In the genomic region with DNA sequence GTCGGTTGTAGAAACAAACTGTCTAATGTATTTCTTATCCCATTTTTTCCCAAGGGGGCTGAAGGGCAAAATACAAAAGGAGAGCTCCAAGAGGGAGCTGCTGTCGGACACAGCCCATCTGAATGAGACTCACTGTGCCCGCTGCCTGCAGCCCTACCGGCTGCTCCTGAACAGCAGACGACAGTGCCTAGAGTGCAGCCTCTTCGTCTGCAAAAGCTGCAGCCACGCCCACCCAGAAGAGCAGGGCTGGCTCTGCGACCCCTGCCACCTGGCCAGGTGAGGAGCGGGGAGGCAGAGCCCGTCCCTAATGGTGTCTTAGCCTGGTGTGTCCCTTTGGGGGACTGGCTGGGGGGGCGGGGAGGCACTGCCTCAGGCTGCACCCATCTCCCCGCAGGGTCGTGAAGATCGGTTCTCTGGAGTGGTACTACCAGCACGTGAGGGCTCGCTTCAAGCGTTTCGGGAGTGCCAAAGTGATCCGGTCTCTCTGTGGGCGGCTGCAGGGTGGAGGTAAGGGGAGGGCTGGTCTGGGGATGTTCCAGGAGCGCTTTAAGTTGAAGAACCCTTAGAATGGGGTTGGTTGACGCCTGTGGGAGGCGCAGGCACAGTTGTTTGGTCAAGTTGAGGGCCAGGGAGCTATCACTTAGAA, we compare ENCODE assay signal across 10 mouse cellular contexts. TPM values are rescaled to one million over a fixed set of nuclear protein-coding genes. Genes with fewer than 3 reads are reported as not detected.
DNase-seq lines count a peak whose midpoint lies in the region; ATAC-seq and TF ChIP-seq lines count a peak whose summit lies in the region.
"Had no signal": no experiment of that assay in that cellular context is flagged by ENCODE, and none has a peak within 500 bp of the region (broad histone marks: within the 10 kb centered on the region; RNA-seq: fewer than 3 reads in every experiment).

No protein-coding gene starts in this region.

- no peak for TF ChIP-seq EP300 in lung, postnatal 0 days (IDR thresholded peaks at IDR 0.05)

- peak; percentile 4; the same call in 1 of the 2 replicates for TF ChIP-seq CTCF in lung, postnatal 0 days (IDR thresholded peaks at IDR 0.05)
- TF ChIP-seq CTCF in small intestine, adult 2 months (IDR thresholded peaks at IDR 0.05; ENCODE audit: extremely low read depth, insufficient read length, insufficient replicate concordance, low read depth, low read length), result no peak

- no peak overlapping the region for H3K9ac ChIP-seq in lung, postnatal 0 days (replicated peaks; ENCODE audit: low read depth)
- H3K9ac ChIP-seq in forebrain, embryonic 11.5 days (ENCODE audit: low read length), result 0 out of 2 replicates have a peak overlapping the region, but pooled peaks have one; percentile 20
- peak overlapping the region; percentile 25; the same call in 1 of the 2 replicates for H3K9ac ChIP-seq in limb, embryonic 14.5 days (ENCODE audit: low read depth, low read length, severe bottlenecking)

- ATAC-seq in lung, postnatal 0 days, result peak; percentile 56
- ATAC-seq in forebrain, embryonic 11.5 days (replicated peaks; ENCODE audit: low FRiP score), result no peak
- ATAC-seq in limb, embryonic 14.5 days (ENCODE audit: low FRiP score, low read depth), result no peak; the same call in 1 of the 2 replicates

- no peak for DNase-seq in lung, postnatal 0 days (ENCODE audit: low spot score)
- DNase-seq in lung, postnatal 25 days (ENCODE audit: low spot score), result no peak
- peak; percentile 61 for DNase-seq in forebrain, embryonic 11.5 days (ENCODE audit: low spot score)
- no peak for DNase-seq in limb, embryonic 14.5 days (ENCODE audit: low spot score)
- no peak for DNase-seq in urinary bladder, postnatal 36 days (ENCODE audit: low spot score in 2 of 2)
- no peak for DNase-seq in ovary, postnatal 14 days (ENCODE audit: low spot score)
- DNase-seq in gastrocnemius, postnatal 25 days, result no peak

- H3K27me3 ChIP-seq in lung, postnatal 0 days (replicated peaks; ENCODE audit: insufficient read depth, low read length), result no peaks in the 10 kb centered on the region
- H3K27me3 ChIP-seq in forebrain, embryonic 11.5 days (ENCODE audit: control insufficient read depth, insufficient read depth, low read length), result peaks cover 3% of the 10 kb centered on the region; the same call in 1 of the 2 replicates
- H3K27me3 ChIP-seq in limb, embryonic 14.5 days (ENCODE audit: control insufficient read depth, insufficient read depth, low read length), result 0 out of 2 replicates have a peak, but pooled peaks cover 5% of the 10 kb centered on the region
- H3K27me3 ChIP-seq in small intestine, adult 2 months (ENCODE audit: control insufficient read depth, insufficient read depth, low read length), result no peaks in the 10 kb centered on the region; the same call in 1 of the 2 replicates

- H3K4me3 ChIP-seq in lung, postnatal 0 days (ENCODE audit: low read depth, low read length), result no peak overlapping the region
- H3K4me3 ChIP-seq in forebrain, embryonic 11.5 days (ENCODE audit: low read depth, low read length), result peak overlapping the region; percentile 17; the same call in 1 of the 2 replicates
- H3K4me3 ChIP-seq in limb, embryonic 14.5 days (replicated peaks; ENCODE audit: low read length), result peak overlapping the region; percentile 27
- H3K4me3 ChIP-seq in small intestine, adult 2 months (ENCODE audit: low read depth, low read length), result 0 out of 2 replicates have a peak overlapping the region, but pooled peaks have one; percentile 1

- peak overlapping the region; percentile 43; the same call in 1 of the 2 replicates for H3K27ac ChIP-seq in lung, postnatal 0 days (ENCODE audit: low read length)
- no peak overlapping the region for H3K27ac ChIP-seq in forebrain, embryonic 11.5 days (ENCODE audit: low read depth, low read length)
- no peak overlapping the region for H3K27ac ChIP-seq in limb, embryonic 14.5 days (replicated peaks; ENCODE audit: low read depth, low read length)
- H3K27ac ChIP-seq in small intestine, adult 2 months (ENCODE audit: insufficient read depth, low read depth, low read length), result peak overlapping the region; percentile 56

- WGBS in lung, postnatal 0 days, result 2% methylated on average over 23 of the region's 23 CpGs
- 2% methylated on average over 23 of the region's 23 CpGs for WGBS in forebrain, embryonic 11.5 days
- 3% methylated on average over 23 of the region's 23 CpGs for WGBS in limb, embryonic 14.5 days
- 34% methylated on average over 23 of the region's 23 CpGs for WGBS in small intestine, adult 2 months

- no peaks in the 10 kb centered on the region for H3K9me3 ChIP-seq in lung, postnatal 0 days (ENCODE audit: low read length)
- no peaks in the 10 kb centered on the region for H3K9me3 ChIP-seq in forebrain, embryonic 11.5 days (ENCODE audit: control insufficient read depth, low read length)
- no peaks in the 10 kb centered on the region for H3K9me3 ChIP-seq in limb, embryonic 14.5 days (ENCODE audit: control insufficient read depth, low read length)

- no peak for TF ChIP-seq POLR2A in limb, embryonic 14.5 days (IDR thresholded peaks at IDR 0.05; ENCODE audit: borderline replicate concordance, extremely low read depth, insufficient read depth, insufficient read length)
- no peak for TF ChIP-seq POLR2A in small intestine, adult 2 months (IDR thresholded peaks at IDR 0.05; ENCODE audit: low read depth, low read length)

- H3K4me2 ChIP-seq in lung, postnatal 0 days (replicated peaks; ENCODE audit: low read depth, low read length), result peak overlapping the region; percentile 46
- peak overlapping the region; percentile 54 for H3K4me2 ChIP-seq in forebrain, embryonic 11.5 days (ENCODE audit: low read depth, low read length, severe bottlenecking)
- peak overlapping the region; percentile 82 for H3K4me2 ChIP-seq in limb, embryonic 14.5 days (replicated peaks; ENCODE audit: low read depth, low read length, severe bottlenecking)

- peaks cover 12% of the 10 kb centered on the region for H3K4me1 ChIP-seq in lung, postnatal 0 days (ENCODE audit: insufficient read depth, low read depth, low read length)
- H3K4me1 ChIP-seq in forebrain, embryonic 11.5 days (replicated peaks; ENCODE audit: control insufficient read depth, insufficient read depth, low read length), result peaks cover 5% of the 10 kb centered on the region; the same call in 1 of the 2 replicates
- peaks cover 16% of the 10 kb centered on the region for H3K4me1 ChIP-seq in limb, embryonic 14.5 days (ENCODE audit: control insufficient read depth, insufficient read depth, low read length)
- peaks cover 20% of the 10 kb centered on the region for H3K4me1 ChIP-seq in small intestine, adult 2 months (ENCODE audit: control insufficient read depth, insufficient read depth, insufficient read length, low read length)

- no peaks in the 10 kb centered on the region for H3K36me3 ChIP-seq in lung, postnatal 0 days (ENCODE audit: insufficient read depth, low read length)
- H3K36me3 ChIP-seq in forebrain, embryonic 11.5 days (ENCODE audit: control insufficient read depth, insufficient read depth, low read length), result no peaks in the 10 kb centered on the region
- H3K36me3 ChIP-seq in limb, embryonic 14.5 days (ENCODE audit: control insufficient read depth, insufficient read depth, low read length), result no peaks in the 10 kb centered on the region
- H3K36me3 ChIP-seq in small intestine, adult 2 months (ENCODE audit: control insufficient read depth, insufficient read depth, low read length), result peaks cover 16% of the 10 kb centered on the region

RNA-seq across cellular contexts. Expression of gene Mlph, which starts 13.2 kb away (rescaled TPM):
- 2.4 and 2.7 TPM in 2 replicates for polyA plus RNA-seq in lung, postnatal 0 days (2015; fragmentation: Nextera tagmentation; extraction: Ambion mirVana)
- polyA plus RNA-seq in forebrain, embryonic 11.5 days (2014; fragmentation: Nextera tagmentation; extraction: Ambion mirVana), result 0.13 and 0.23 TPM in 2 replicates
- 1.2 and 1.3 TPM in 2 replicates for polyA plus RNA-seq in limb, embryonic 14.5 days (2012; rRNA removed)
- polyA plus RNA-seq in limb, embryonic 14.5 days (2014; fragmentation: Nextera tagmentation; extraction: Ambion mirVana), result 0.32 and 1.5 TPM in 2 replicates
- 17.6 and 25.8 TPM in 2 replicates for polyA plus RNA-seq in small intestine, adult 2 months (2012; rRNA removed)
- under 1 TPM; 0.26 to 0.51 TPM for total RNA-seq in gastrocnemius, postnatal 25 days (2021)

RNA-seq across cellular contexts. Expression of gene Prlh, which starts 24.9 kb away (rescaled TPM):
- not detected in 2 replicates for polyA plus RNA-seq in lung, postnatal 0 days (2015; fragmentation: Nextera tagmentation; extraction: Ambion mirVana)
- not detected in 2 replicates for polyA plus RNA-seq in forebrain, embryonic 11.5 days (2014; fragmentation: Nextera tagmentation; extraction: Ambion mirVana)
- not detected in 2 replicates for polyA plus RNA-seq in limb, embryonic 14.5 days (2012; rRNA removed)
- polyA plus RNA-seq in limb, embryonic 14.5 days (2014; fragmentation: Nextera tagmentation; extraction: Ambion mirVana), result not detected in 2 replicates
- polyA plus RNA-seq in small intestine, adult 2 months (2012; rRNA removed), result not detected in 2 replicates
- not detected for total RNA-seq in gastrocnemius, postnatal 25 days (2021)
- total RNA-seq: adrenal gland, postnatal 14 days; gastrocnemius, adult 18-20 months had no signal

RNA-seq across cellular contexts. Expression of gene Rab17, which starts 41.4 kb away (rescaled TPM):
- polyA plus RNA-seq in lung, postnatal 0 days (2015; fragmentation: Nextera tagmentation; extraction: Ambion mirVana), result 1.6 and 2.0 TPM in 2 replicates
- not detected in 2 replicates for polyA plus RNA-seq in forebrain, embryonic 11.5 days (2014; fragmentation: Nextera tagmentation; extraction: Ambion mirVana)
- 0.76 and 0.78 TPM in 2 replicates for polyA plus RNA-seq in limb, embryonic 14.5 days (2012; rRNA removed)
- 1.0 and 1.6 TPM in 2 replicates for polyA plus RNA-seq in limb, embryonic 14.5 days (2014; fragmentation: Nextera tagmentation; extraction: Ambion mirVana)
- polyA plus RNA-seq in small intestine, adult 2 months (2012; rRNA removed), result 16.3 and 42.5 TPM in 2 replicates
- not detected for total RNA-seq in gastrocnemius, postnatal 25 days (2021)
- total RNA-seq: gastrocnemius, adult 18-20 months had no signal

Comparison
In these comparisons a context has a peak if more than half of its experiments do, and no peak if none do; other contexts are left out.
1. H3K27ac ChIP-seq: peak in lung, postnatal 0 days (single experiment) and small intestine, adult 2 months (single experiment); none in forebrain, embryonic 11.5 days (single experiment) and limb, embryonic 14.5 days (single experiment).
2. Peak in every context shown above with its lines, with median percentiles within 50 percentile points of each other: H3K4me2 ChIP-seq.